Mouse (Mus musculus): ENCODE results near the gene Akr1c12.
"Not testable (repeated sequence)": the region's sequence is repeated elsewhere in the genome, so short reads cannot be mapped to it uniquely, and the experiment has no call there.

The Akr1c12 gene

DNA sequence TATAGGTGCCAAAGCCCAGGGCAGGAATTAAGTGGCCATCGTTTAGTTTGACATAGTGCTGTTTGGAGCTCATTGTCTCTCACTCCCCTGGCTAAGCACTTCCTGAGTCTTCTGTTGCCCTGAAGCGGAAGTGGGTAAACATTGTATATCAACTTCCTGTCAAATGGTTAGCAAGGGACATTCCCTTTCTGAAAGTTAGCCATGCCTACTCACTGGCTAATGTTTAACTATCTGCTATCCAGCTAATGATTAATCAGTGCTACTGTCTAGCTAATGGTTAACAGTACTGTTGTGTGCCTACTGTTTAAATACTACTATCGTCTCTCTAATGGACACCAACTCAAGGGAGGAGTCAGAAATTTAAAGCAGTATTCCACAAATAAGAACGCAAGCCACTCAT is at the start of gene Akr1c12:
Gene Akr1c12, minus strand, starts transcription at position 150 of the 400 bp plus-strand sequence.
- no peak for DNase-seq

DNA sequence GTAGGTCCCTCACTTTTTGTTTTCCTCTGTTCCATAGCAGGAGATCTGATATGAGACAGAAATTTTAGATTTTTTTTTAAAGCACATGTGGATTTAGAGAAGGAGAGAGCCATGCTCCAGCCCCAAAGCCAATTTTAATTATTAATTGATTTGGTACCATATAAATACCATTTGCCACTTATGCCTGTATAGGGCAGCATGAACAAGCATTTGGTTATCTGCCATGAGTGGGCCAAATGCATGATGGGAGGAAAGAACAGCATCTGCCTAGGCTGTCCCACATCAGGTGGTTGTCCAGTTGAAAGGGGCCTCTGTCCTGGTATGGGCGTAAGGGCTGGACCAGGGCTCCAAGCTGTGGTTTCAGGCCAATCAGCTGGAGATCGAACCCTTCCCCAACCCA is 39.5 kb upstream of the Akr1c12 start:
- DNase-seq: no peak

DNA sequence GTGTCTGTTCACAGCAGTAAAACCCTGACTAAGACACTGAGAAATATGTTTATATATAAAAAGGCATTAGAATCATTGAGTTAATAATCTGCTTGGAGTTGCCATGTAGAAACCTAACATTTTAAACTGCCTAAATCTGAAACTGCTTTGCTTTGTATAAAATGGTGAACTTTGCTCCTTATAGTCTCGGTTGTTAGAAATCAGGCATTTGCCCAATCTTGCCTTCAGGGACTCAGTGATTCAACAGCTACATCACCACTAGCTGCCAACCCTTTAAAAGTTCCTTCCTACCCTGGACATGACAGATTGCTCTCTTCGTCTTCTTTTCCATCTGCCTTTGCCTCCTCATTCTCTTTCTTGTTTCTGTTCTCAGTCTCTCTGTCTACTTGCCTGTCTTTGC is 34.7 kb upstream of the Akr1c12 start:
- DNase-seq: no peak

DNA sequence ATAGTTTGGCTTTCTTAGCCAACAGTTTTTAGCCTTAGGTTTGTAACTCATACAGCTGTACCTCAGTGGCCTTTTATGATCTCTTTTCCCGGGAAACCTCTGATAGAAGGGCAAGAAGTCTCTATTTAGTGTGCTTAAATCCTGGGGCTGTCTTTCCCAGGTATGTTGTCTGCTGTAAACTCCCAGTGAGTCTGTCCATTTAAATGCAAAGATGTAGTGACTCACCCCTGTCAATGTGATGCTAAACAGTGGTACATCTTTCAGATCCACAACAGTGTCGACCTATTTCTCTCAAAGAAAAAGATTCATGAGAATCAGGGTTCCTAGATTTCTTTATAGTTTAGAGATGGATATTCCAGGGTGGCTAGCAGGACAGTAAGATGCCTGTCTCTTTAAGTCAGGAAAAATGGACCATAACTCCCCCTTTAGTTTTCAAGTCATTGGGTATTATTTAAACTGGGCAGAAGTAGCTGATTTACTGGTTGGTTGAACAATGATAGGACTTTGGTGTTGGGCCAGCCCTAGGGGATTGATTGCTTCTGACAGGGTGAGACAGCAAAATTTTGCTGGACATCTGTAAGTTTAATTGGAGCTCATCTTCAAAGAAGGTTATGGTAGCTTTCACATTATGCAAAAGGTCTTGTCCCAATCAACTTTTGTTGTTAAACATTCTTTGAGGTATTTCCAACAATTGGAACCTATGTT is 25.8 kb upstream of the Akr1c12 start:
- DNase-seq: no peak

DNA sequence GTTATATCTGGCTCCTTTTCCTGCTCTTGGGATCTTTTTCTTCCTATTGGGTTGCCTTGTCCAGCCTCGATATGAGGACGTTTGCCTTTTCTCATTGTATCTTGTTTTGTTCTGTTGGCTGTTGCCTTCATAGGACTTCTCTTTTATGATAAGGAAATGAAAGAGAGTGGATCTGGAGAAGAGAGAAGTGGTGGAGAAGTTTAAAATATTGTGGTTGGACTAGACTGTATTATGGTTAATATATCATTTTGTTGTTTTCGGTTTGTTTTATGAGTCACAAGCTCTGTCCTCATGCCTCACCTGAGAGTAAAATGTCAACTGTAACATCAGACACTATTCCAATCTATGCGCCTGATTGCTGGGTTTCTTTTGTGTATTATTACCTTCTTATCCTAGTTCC is 17.8 kb upstream of the Akr1c12 start:
- no peak for DNase-seq

DNA sequence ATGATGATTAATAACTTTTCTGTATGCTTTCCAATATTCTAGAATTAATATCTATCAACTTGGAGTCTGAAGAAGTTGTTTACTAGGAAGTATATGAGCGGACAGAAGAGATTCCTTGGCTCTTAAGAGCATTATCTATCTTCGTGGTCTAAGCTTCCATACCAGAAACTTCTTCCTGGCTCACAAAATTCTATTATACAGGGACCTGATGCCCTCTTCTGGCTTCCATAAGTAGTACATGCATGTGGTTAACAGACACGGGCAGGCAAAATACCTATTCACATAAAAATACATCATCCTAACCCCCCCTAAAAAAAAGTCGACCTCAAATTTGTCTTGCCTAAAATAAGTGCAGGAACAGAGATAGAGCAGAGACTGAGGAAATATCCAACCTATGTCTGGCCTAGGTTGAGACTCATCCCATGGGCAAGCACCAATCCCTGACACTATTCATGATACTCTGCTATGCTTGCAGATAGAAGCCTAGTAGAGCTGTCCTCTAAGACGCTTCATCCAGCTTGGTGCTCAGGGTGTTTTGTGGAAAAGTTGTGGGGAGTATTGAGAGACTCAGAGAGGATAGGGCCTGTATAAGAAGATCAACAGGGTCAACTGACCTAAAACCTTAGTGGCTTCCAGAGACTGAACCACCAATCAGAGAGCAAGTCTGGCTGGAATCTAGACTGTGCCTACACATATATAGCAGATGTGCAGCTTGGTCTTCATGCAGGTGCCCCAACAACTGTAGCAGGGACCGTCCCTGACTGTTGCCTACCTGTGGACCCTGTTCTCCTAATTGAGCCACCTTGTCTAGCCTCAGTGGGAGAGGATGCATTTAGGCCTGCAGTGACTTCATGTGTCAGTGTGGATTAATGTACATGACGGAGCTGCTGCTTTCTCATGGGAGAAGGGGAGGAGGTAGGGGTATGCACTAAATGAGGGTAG is 2.5 kb upstream of the Akr1c12 start:
- no peak for DNase-seq

DNA sequence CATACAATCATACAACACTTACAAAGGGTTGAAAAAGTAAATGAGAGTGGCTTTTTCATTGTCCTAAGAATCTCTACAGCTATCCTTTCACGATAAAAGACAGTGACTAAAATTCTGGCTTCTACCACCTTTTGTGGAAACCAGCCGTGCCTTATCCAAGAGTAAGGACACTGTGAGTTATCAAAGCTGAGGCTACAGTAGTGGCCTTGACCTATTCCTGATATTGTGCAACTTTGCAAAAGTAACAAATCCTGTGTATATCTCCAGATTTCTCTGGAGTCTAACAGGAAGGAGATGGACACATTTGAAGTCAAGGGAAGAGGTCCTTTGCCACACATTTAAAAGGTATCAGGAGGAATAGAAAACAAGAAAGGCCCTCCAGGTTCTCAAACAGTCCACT is 1.7 kb downstream of the Akr1c12 start:
- no peak for DNase-seq

DNA sequence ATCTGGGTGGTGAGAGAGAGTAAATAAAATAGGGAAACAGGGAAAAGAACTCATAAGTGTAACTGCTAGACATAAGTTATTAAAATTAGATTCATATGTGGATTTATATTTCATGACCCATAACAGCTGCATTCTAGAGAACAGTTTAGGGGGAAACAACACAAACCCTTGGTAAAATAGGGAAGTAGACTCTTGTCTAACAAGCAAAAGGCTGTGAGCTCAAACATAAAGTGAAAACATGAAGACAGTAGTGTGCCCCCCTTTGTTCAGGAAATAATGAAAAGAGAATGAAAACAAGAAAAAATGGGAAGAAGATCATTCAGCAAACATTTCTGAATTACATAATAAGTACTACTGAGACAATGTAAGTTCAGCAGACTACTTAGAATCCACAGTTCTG is 8.4 kb downstream of the Akr1c12 start:
- no peak for DNase-seq

DNA sequence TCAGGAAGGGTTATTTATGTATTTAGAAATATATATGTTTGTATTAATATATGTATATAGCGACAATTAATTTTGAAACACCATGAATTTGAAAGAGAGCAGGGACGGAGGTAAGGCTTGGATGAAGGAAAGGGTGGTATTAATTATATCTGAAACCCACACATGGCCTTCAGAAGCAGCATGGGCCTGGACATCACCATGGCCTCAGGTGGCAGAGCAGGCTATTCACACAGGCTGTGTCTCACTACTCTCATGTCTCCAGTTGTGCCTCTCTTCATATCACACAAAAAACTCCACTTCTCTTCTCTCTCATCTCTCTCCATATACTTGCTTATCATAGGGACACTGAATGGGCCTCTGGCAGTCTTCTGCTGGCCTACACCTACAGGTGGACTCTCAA is 13.8 kb downstream of the Akr1c12 start:
- not testable (repeated sequence) for DNase-seq

DNA sequence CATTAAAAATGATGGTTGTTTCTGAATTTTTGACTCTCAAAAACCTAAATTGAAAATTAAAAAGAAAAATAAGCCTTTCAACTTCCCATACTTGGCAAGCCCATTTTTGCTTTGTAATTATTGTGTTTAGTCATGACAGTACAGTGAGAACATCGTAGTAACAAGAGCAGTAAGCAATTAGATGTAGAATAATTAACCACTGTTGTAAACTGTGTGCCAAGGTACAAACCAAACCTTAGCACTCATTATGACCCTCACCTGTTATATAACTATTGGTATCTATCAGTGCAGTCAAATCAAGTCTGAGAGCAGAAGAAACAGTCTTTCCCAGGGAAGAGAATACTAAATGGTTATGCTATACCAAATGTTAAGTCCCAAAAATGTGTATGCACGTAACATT is 14.2 kb downstream of the Akr1c12 start:
- DNase-seq: no peak

DNA sequence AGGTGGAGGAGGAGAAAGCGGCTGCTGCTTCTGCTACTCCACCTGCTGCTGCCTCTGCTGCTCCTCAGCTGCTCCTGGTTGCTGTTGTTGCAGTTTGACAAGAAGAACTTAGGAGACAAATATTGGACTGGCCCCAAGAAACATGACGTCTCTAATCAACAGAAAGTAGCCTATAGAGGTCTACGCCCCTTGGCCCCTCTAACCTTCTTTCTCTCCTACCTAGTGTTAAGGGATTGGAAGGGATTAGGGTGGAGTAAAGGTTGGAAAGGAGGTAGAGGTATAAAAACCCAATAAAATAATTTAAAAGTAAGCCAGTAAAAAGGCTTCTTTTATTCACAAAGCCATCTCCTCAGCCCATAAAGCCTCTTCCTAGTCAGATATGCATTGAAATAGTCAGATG is 14.6 kb downstream of the Akr1c12 start:
- no peak for DNase-seq

DNA sequence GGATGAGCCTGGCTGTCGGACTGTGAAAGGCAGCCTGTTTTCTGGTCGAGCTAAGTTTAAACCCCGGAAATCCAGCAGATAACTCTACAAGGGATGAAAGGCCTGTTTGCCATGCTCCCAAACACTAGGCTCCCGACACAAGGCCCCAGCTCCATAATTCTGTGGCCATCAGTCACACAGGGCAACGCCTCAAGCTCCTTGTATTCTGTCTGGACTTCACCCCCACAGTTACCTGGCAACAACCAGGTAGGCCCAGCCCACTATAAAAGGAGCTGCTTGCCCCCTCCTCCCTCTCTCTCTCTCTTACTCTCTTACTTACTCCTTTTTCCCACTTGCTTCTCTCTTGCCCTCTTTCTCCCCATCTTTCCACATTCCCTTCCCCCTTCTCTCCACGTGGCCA is 21.9 kb downstream of the Akr1c12 start:
- DNase-seq: no peak

DNA sequence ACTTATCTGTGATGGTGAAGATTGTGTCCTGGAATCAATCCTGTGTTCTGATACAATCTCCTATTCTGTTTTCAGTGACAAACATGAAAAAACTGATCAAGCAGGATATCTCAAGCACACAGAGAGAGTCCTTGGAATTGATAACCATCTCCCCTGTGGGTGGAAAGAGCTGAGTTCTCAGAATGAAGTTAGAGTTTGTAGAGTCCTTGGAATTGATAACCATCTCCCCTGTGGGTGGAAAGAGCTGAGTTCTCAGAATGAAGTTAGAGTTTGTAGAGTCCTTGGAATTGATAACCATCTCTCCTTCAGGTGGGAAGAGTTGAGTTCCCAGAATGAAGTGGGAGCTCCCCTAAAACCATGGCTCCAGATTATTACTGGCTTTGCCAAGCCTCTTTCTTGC is 22.3 kb downstream of the Akr1c12 start:
- DNase-seq: not testable (repeated sequence)

DNA sequence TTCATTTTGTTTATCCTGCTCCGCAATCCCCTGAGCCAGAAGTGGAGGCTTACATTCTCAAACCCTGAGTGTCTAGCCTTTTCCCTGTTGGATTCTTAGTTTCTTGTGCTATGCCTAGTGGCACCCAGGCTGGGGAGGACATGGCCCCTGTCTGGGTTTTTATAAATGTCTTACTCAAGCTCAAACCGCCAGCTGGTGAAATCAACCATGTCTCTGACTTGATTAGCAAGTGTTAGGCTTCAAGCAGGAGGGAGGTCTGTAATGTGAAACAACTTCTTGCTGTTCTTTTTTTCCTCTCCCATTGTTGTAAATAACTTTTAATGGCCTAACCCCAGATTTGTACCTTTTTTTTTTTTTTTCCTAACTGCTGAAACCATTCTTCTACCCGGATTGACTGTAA is 29.9 kb downstream of the Akr1c12 start:
- DNase-seq: no peak

DNA sequence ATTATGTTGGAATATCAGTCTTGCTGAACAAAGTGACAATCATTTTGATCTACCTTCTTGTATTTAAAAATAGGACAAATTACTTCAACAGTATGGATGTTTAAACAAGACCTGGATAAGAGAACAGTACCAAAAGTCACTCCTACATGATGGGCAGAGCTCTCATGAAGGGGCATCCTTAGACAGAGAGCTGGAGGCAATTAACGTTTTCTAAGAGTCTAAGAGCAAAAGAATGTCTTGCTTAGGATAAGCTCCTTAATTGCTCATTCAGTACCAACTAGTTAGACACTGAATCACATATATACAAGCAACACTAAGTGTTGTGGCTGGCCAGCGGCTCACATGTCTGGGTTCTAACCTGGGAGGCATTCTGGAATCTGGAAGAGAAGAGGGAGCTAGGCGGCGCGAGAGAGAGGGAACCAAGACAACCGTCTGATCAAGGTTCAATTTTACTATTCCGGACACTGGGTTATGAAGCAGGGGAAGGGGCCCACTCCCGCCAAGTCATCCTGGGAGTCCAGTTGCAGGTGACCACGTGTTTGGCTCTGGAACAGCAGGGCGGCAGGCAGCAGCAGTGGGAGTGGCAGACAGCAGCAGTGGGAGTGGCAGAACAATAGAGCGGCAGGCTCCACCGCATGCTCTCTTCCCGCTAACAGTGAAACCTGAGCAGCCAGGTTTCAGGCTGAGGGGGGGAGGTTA is 34.2 kb downstream of the Akr1c12 start:
- no peak for DNase-seq

DNA sequence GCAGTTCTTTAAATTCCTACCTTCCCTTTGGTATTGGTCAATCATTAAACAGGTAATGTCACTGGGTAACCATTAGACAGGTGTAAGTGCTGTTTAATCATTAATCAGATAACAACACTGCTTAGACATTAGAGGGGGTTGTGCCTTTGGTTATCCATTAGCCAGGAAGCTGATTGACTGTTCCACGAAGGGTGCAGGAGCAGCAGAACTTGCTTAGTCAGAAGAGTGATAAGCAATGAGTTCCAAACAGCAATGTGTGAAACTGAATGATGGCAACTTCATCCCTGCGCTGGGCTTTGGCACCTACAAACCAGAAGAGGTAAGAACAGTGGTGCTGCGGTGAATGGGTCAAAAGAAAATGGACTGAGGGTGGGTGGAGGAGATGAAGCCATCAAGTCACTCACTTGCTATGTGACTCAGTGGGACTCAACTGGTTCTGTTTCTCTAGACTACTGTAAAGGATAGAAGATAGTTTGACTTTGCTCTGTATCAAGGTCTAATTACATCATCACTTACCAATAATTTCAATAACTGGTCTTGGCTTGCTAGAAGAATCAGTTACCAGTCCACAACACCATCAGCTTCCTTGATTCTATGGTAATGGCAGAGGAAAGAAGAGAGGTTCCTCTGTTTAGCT is 45.6 kb downstream of the Akr1c12 start:
- no peak for DNase-seq

DNA sequence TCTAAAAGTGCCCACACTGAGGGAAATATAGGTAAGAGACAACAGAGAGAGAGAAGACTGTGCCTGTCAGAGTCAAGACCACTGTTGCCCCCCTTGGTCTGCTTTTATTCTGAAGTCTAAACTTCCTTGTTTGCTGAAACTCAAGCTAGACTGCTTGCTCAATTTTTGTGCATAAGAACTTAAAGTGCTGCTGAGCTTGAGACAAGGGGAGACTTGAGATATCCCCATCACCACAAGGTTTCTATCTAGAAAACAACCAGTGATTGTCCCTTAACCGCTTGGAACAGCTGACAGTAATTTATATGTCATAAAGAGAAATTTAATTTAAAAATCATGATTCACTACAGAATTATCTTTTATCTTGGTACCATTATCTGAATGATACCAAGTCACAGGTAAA is 46.1 kb downstream of the Akr1c12 start:
- DNase-seq: no peak

DNA sequence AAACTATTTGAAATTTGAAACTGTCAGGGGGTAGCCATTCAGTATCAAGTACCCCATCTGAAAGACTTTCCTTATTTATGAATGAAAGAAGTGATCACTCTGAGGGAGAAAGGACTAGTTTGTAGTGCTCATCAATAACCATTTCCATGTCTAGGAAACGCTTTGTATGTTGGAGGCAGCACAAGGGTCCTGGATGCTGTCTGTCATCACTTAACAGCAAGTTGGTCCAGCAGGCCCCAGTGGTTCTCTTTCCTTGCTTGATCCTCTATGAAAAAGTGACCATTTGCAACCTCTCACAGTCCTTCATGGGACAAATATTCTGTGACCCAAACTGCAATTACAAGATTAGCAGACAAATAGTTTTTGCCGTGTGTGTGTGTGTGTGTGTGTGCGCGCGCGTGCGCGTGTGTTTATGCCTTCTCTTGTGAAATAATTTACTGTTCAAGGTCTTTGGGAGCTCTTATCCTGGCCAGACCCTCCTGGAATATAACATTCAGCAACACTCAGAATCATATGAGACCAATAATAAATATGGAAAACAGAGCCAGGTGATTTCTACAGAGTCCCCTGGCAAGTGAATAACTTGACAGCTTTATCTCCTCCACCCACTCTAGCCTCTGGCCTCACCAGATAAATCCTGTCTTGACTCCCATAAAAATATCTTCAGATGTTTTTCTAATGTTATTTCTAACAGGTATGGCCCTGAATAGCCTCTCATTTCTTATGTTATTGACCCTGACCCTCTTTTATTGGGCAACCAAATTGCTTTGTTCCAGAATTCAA is 48.2 kb downstream of the Akr1c12 start:
- DNase-seq: no peak

DNA sequence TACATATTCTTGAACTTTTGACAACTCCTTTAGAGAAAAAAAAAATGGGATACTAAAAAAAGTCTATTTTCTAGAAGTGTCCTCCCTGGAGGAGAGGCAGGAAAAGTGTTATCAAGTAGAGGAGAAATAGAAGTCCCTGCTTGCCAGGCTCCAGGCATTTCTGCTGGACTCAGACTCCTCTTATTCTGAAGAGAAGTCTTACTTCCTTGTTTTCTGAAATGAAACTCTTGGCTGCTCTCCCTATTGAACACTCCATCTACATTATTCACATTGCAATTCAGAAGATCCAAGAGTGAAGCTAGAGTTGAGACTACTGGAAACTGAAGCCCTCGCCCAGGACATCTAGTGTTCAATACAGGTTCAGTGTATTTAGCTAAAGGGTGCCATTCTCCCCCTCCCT is 50.8 kb downstream of the Akr1c12 start, which contains the start of gene Akr1c19:
Gene Akr1c19, plus strand, starts transcription at position 260 of the 400 bp plus-strand sequence.
- no peak for DNase-seq
